Mouse (Mus musculus): ENCODE measurements at regions not wholly inside any gene's neighbourhood (a gene's known extent, or its start where the extent isn't known, plus 50 kb on each side); places are given as distances from the start of the nearest gene placed in this dataset.

DNA sequence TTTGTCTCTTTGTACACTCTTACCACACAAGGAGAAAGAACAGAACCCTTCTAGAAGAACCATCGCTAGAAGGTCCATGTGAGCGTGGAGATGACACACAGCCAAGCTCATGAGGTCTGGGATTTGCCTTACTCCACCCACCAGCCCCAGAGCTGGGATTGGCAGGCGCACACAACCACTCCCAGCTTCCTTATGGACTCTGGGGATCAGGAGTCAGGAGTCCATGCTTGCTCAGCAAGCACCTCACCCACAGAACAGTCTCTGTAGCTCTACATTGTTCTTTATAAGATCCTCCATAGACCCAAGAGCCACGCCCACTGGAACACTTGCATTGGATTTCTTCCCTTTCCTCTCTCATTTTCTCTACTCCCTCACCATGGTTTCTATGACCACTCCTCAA is 261.4 kb upstream of the Cdh5 start:
- TF ChIP-seq CTCF (IDR thresholded peaks at IDR 0.05; ENCODE audit: borderline replicate concordance, insufficient read depth, low read length), result no peak
- TF ChIP-seq POLR2A (IDR thresholded peaks at IDR 0.05; ENCODE audit: low read depth, low read length), result no peak
